Mouse (Mus musculus): ENCODE measurements around the gene Kdm2b. TPM values are rescaled to one million over a fixed set of nuclear protein-coding genes. Genes with fewer than 3 reads are reported as not detected.

Gene Kdm2b
- polyA plus RNA-seq, 1 experiment = 65.1 TPM

DNA sequence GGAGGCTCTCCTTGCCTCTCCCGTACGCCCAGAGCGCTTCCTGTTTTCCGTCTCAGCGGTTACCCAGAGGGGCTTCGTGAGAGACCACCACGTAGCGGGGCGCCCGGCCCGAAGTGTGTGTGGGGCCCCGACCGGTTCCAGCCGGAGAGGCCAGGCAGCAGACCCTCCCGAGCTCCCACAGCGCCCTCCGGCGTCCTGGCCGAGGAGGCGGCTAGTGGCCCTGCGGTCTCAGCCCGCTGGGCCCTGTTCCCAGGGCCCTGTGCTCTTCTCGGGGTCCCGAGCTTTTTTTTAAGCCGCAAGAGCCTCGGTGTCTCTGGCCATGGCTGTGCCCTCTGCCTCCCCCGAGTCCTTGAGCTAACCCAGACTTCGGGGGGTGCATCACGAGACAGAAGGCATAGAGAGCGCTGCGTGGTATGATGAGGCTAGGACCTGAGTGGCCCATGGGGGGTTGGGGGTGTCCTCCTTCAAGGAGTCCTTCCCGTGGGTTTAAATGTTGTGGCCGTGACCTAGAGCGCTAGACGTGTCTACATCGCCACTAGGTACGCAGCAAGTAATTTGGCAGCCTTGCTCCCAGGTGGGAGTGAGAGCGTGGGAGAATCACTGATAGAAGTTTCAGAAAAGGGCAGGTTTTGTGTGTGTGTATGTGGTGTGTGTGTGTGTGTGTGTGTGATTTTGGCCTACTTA is 139.2 kb downstream of the Kdm2b start:
- H3K4me1 ChIP-seq (replicated peaks; ENCODE audit: control insufficient read depth, insufficient read depth, low read length) = peaks cover 14% of the 10 kb centered on the region
- no peaks in the 10 kb centered on the region for H3K27me3 ChIP-seq (ENCODE audit: control insufficient read depth, insufficient read depth, low read length)
- DNase-seq = no peak
- H3K36me3 ChIP-seq (ENCODE audit: control insufficient read depth, insufficient read depth, low read length) = no peaks in the 10 kb centered on the region
- H3K27ac ChIP-seq (ENCODE audit: control insufficient read depth, insufficient read depth, low read length) = peak overlapping the region; percentile 74
- peak overlapping the region; percentile 70 for H3K4me3 ChIP-seq (ENCODE audit: control insufficient read depth, insufficient read depth, low read length)
- WGBS = 1% methylated on average over 38 of the region's 38 CpGs
- TF ChIP-seq CTCF (IDR thresholded peaks at IDR 0.05; ENCODE audit: borderline replicate concordance, control insufficient read depth, extremely low read depth, insufficient read depth, low read length, poor library complexity) (peak; percentile 57; the same call in 1 of the 2 replicates), POLR2A (IDR thresholded peaks at IDR 0.05; ENCODE audit: control insufficient read depth, extremely low read depth, insufficient read depth, low read length, poor library complexity) (no peak)

DNA sequence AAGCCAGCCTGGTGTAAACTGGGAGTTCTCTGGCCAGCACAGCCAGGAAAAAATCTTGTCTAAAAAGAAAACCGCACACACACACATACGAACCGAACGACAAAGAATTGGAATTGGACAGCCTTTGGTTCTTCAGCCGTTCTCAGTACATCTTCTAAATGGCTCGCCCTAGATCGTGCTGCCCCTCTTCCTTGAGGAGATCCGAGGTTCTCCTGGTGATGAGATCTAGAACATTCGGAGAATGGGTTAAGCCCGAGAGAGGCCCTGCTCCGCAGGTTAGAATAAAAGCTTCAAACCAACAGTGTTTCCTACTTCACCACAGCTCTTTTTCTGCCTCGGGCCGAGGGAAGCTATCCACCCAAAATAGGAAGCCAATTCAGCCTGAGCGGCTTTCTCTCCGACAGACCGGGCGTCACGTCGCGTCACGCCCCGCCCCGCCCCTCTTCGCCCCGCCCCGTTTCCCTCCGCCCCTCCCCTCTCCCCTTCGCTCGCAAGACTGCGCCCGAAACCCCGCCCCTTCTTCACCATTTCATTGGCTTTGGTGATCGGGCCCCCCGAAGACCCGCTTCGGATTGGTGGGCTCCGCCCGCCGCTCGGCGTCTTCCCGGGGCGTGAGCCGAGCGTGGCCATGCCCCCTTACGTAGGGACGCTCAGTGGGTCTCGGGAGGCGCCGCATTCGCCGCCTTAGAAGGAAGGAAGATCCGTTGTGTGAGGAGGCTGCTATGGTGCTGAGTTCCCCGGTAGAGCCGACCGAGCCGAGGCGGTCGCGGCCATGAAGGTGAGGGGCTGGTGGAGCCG is 139.9 kb downstream of the Kdm2b start, which contains the start of gene Rnf34:
Gene Rnf34, plus strand, starts transcription at position 528 of the 798 bp plus-strand sequence.
- TF ChIP-seq CTCF (IDR thresholded peaks at IDR 0.05; ENCODE audit: borderline replicate concordance, control insufficient read depth, extremely low read depth, insufficient read depth, low read length, poor library complexity) (no peak), POLR2A (IDR thresholded peaks at IDR 0.05; ENCODE audit: control insufficient read depth, extremely low read depth, insufficient read depth, low read length, poor library complexity) (peak; percentile 99)
- under 1% methylated on average over 56 of the region's 61 CpGs for WGBS
- H3K27ac ChIP-seq (ENCODE audit: control insufficient read depth, insufficient read depth, low read length) = peak within 1 kb of the TSS; percentile 81
- peak within 1 kb of the TSS; percentile 70 for H3K4me3 ChIP-seq (ENCODE audit: control insufficient read depth, insufficient read depth, low read length)
- no peaks in the 10 kb centered on the region for H3K27me3 ChIP-seq (ENCODE audit: control insufficient read depth, insufficient read depth, low read length)
- peaks cover 14% of the 10 kb centered on the region for H3K4me1 ChIP-seq (replicated peaks; ENCODE audit: control insufficient read depth, insufficient read depth, low read length)
- H3K36me3 ChIP-seq (ENCODE audit: control insufficient read depth, insufficient read depth, low read length) = no peaks in the 10 kb centered on the region
- DNase-seq = peak; percentile 97

DNA sequence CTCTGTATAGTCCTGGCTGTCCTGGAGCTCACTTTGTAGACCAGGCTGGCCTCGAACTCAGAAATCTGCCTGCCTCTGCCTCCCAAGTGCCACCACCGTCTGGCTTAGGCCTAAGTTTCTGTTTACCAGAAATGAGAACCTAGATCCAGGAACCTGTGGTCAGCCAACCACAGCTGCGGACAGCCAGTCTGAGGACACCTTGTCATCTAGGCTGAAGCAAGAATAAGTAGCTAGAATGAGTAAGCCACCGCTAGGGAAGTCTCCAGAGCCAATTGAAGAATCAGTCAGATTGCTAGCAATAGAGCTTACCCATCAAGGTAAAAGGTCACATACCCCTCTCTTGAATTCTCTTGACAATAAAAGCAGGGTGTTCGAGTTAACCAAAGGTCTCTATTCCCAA is 145.8 kb downstream of the Kdm2b start:
- no peak for DNase-seq
- H3K4me1 ChIP-seq (replicated peaks; ENCODE audit: control insufficient read depth, insufficient read depth, low read length) = no peaks in the 10 kb centered on the region
- TF ChIP-seq CTCF (IDR thresholded peaks at IDR 0.05; ENCODE audit: borderline replicate concordance, control insufficient read depth, extremely low read depth, insufficient read depth, low read length, poor library complexity) (no peak), POLR2A (IDR thresholded peaks at IDR 0.05; ENCODE audit: control insufficient read depth, extremely low read depth, insufficient read depth, low read length, poor library complexity) (no peak)
- no peak overlapping the region for H3K4me3 ChIP-seq (ENCODE audit: control insufficient read depth, insufficient read depth, low read length)
- H3K36me3 ChIP-seq (ENCODE audit: control insufficient read depth, insufficient read depth, low read length) = no peaks in the 10 kb centered on the region
- no peaks in the 10 kb centered on the region for H3K27me3 ChIP-seq (ENCODE audit: control insufficient read depth, insufficient read depth, low read length)
- WGBS = 70% methylated on average over 5 of the region's 5 CpGs
- H3K27ac ChIP-seq (ENCODE audit: control insufficient read depth, insufficient read depth, low read length) = no peak overlapping the region

DNA sequence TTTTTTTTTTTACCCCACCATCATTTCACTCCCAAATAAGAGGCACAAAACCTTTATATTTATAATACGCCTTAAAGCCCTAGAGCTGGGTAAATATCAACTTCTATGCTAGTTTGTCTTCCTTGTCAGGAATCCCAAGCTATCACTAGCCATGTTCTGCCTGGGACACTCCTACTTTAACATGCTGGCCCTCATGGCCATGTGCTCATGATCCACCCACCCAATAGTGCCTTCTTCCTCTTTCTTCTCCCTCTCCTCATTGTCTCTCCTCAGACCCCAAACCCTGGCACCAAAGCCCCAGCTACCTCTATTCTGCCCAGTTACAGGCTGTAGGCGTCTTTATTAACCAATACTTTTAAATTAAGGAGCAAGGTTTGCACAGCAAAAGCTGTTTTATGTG is 148.5 kb downstream of the Kdm2b start:
- Histone ChIP-seq H3K36me3 (ENCODE audit: control insufficient read depth, insufficient read depth, low read length) (no peaks in the 10 kb centered on the region), H3K27ac (ENCODE audit: control insufficient read depth, insufficient read depth, low read length) (no peak overlapping the region), H3K4me1 (replicated peaks; ENCODE audit: control insufficient read depth, insufficient read depth, low read length) (no peaks in the 10 kb centered on the region), H3K27me3 (ENCODE audit: control insufficient read depth, insufficient read depth, low read length) (no peaks in the 10 kb centered on the region), H3K4me3 (ENCODE audit: control insufficient read depth, insufficient read depth, low read length) (no peak overlapping the region)
- DNase-seq = no peak
- no peak for TF ChIP-seq POLR2A (IDR thresholded peaks at IDR 0.05; ENCODE audit: control insufficient read depth, extremely low read depth, insufficient read depth, low read length, poor library complexity)
- TF ChIP-seq CTCF (IDR thresholded peaks at IDR 0.05; ENCODE audit: borderline replicate concordance, control insufficient read depth, extremely low read depth, insufficient read depth, low read length, poor library complexity) = no peak
- 100% methylated on average over 2 of the region's 2 CpGs for WGBS

DNA sequence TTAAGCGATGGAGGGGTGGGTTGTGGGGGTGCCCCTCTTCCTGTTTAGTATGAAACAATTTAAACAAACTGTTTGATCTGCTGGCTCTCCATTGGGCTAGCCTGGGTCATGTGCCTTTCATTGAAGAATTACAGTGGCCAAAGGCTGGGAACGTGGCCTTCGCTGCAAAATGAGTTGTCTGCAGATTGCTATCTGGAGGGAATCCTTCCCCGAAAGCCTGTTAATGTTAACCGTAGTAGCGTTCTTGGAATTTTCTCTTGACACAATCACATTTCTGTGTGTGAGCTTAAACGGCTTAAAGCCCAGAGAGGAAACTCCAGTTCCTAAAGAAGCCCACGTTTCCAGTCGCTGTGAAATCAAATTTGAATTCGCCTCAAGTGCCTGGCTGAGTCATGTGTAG is 156.6 kb downstream of the Kdm2b start:
- H3K27ac ChIP-seq (ENCODE audit: control insufficient read depth, insufficient read depth, low read length) = peak overlapping the region; percentile 96
- DNase-seq = peak; percentile 23
- 79% methylated on average over 10 of the region's 10 CpGs for WGBS

DNA sequence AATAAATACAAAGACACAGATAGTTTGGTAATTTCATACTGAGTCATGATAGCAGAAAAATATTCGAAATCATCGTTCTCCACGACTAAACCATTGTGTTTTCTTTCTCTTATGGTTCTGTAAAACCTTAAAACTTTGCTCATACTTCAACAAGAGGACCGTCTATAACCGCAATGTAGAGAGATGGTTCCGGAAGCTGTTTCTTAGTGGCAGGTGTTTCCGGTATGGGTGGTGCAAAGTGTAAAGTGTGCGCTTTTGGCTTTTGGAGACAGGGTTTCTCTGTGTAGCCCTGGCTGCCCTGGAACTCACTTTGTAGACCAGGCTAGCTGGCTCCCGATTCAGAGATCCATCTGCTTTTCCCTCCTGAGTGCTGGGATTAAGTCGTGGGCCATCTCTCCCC is 157.1 kb downstream of the Kdm2b start:
- no peaks in the 10 kb centered on the region for H3K36me3 ChIP-seq (ENCODE audit: control insufficient read depth, insufficient read depth, low read length)
- WGBS = 64% methylated on average over 10 of the region's 10 CpGs

More for the DNA sequence above, 156.6 kb downstream of the Kdm2b start:
- no peak for TF ChIP-seq POLR2A (IDR thresholded peaks at IDR 0.05; ENCODE audit: control insufficient read depth, extremely low read depth, insufficient read depth, low read length, poor library complexity)
- no peak for TF ChIP-seq CTCF (IDR thresholded peaks at IDR 0.05; ENCODE audit: borderline replicate concordance, control insufficient read depth, extremely low read depth, insufficient read depth, low read length, poor library complexity)
- H3K27me3 ChIP-seq (ENCODE audit: control insufficient read depth, insufficient read depth, low read length) = no peaks in the 10 kb centered on the region
- H3K4me1 ChIP-seq (replicated peaks; ENCODE audit: control insufficient read depth, insufficient read depth, low read length) = peaks cover 9% of the 10 kb centered on the region
- no peak overlapping the region for H3K4me3 ChIP-seq (ENCODE audit: control insufficient read depth, insufficient read depth, low read length)
- H3K36me3 ChIP-seq (ENCODE audit: control insufficient read depth, insufficient read depth, low read length) = no peaks in the 10 kb centered on the region

More for the DNA sequence above, 157.1 kb downstream of the Kdm2b start:
- Histone ChIP-seq H3K4me1 (replicated peaks; ENCODE audit: control insufficient read depth, insufficient read depth, low read length) (peaks cover 9% of the 10 kb centered on the region), H3K27me3 (ENCODE audit: control insufficient read depth, insufficient read depth, low read length) (no peaks in the 10 kb centered on the region), H3K27ac (ENCODE audit: control insufficient read depth, insufficient read depth, low read length) (peak overlapping the region; percentile 96), H3K4me3 (ENCODE audit: control insufficient read depth, insufficient read depth, low read length) (no peak overlapping the region)
- peak; percentile 40 for DNase-seq
- no peak for TF ChIP-seq CTCF (IDR thresholded peaks at IDR 0.05; ENCODE audit: borderline replicate concordance, control insufficient read depth, extremely low read depth, insufficient read depth, low read length, poor library complexity)
- TF ChIP-seq POLR2A (IDR thresholded peaks at IDR 0.05; ENCODE audit: control insufficient read depth, extremely low read depth, insufficient read depth, low read length, poor library complexity) = no peak
